Mouse (Mus musculus) embryo, embryonic 11.5 days (tissue): ENCODE measurements around the gene Mucl1.
"Not testable (repeated sequence)": the region's sequence is repeated elsewhere in the genome, so short reads cannot be mapped to it uniquely, and the experiment has no call there.

ENCODE experiments used
- DNase-seq: peaks from one replicate; pipeline ENCODE4 v3.0.0-alpha.2; 2012; ENCODE audit warnings: low read depth, low spot score

Gene Mucl1

GRCm38 (mm10) chr15:103755369-103755768 lies at the start of gene Mucl1:
Mucl1 (minus strand) TSS chr15:103755469.
- no peak for DNase-seq

GRCm38 (mm10) chr15:103766836-103767235 lies 11.6 kb upstream of the Mucl1 start:
- peak; percentile 38 for DNase-seq

GRCm38 (mm10) chr15:103716861-103717260 lies 38.4 kb downstream of the Mucl1 start:
- DNase-seq = not testable (repeated sequence)
